Comparison of ENCODE assay signal across 23 mouse cellular contexts in genomic region chr13:99625196-99625595, GRCm38 (mm10).
DNase-seq lines count a peak whose midpoint lies in the region; ATAC-seq lines count a peak whose summit lies in the region.
"Had no signal": no experiment of that assay in that cellular context is flagged by ENCODE, and none has a peak within 500 bp of the region (broad histone marks: within the 10 kb centered on the region; RNA-seq: fewer than 3 reads in every experiment).

No protein-coding gene starts in this region.

- ATAC-seq in intestine, embryonic 14.5 days (replicated peaks; ENCODE audit: low FRiP score, low TSS enrichment, low read depth), result no peak
- ATAC-seq in intestine, embryonic 15.5 days, result no peak
- ATAC-seq in embryonic facial prominence, embryonic 14.5 days (ENCODE audit: low read depth), result peak; percentile 77
- no peak for ATAC-seq in forebrain, embryonic 16.5 days
- ATAC-seq: CD4-positive, CD25-positive, alpha-beta regulatory T cell, adult 4 months; forebrain, embryonic 13.5 days had no signal

- DNase-seq in intestine, embryonic 14.5 days (ENCODE audit: low spot score), result peak; percentile 49
- peak; percentile 21 for DNase-seq in MN1 (ENCODE audit: low spot score)
- peak; percentile 85 for DNase-seq in embryonic facial prominence, embryonic 14.5 days (ENCODE audit: low spot score)
- peak; percentile 49 for DNase-seq in gonadal fat pad, adult 2 months (ENCODE audit: low read depth)
- DNase-seq in urinary bladder, postnatal 25 days (ENCODE audit: low spot score), result no peak
- DNase-seq: adrenal gland, postnatal 14 days; B cell, adult 2 months; cerebellum, adult 11-12 months; cerebellum, adult 9-10 months; cerebellum, postnatal 25 days; gastrocnemius, postnatal 10 days; heart, adult 2 months; heart, postnatal 14 days; kidney, adult 11 months had no signal

- WGBS in intestine, embryonic 14.5 days, result 33% methylated on average over 4 of the region's 4 CpGs
- WGBS in intestine, embryonic 15.5 days, result 44% methylated on average over 4 of the region's 4 CpGs
- WGBS in embryonic facial prominence, embryonic 14.5 days, result 28% methylated on average over 4 of the region's 4 CpGs
- 82% methylated on average over 4 of the region's 4 CpGs for WGBS in forebrain, embryonic 16.5 days

- no peaks in the 10 kb centered on the region for H3K36me3 ChIP-seq in intestine, embryonic 14.5 days (ENCODE audit: control insufficient read depth, insufficient read depth, low read length)
- H3K36me3 ChIP-seq in intestine, embryonic 15.5 days, result no peaks in the 10 kb centered on the region
- no peaks in the 10 kb centered on the region for H3K36me3 ChIP-seq in embryonic facial prominence, embryonic 14.5 days (ENCODE audit: control insufficient read depth, insufficient read depth, low read length)
- no peaks in the 10 kb centered on the region for H3K36me3 ChIP-seq in forebrain, embryonic 16.5 days (ENCODE audit: control insufficient read depth, insufficient read depth)
- H3K36me3 ChIP-seq: G1E; heart, embryonic 15.5 days; hindbrain, embryonic 10.5 days had no signal

- H3K27ac ChIP-seq in intestine, embryonic 14.5 days (ENCODE audit: low read depth), result no peak overlapping the region
- no peak overlapping the region for H3K27ac ChIP-seq in intestine, embryonic 15.5 days
- H3K27ac ChIP-seq in embryonic facial prominence, embryonic 14.5 days (replicated peaks; ENCODE audit: low read depth, low read length), result no peak overlapping the region
- no peak overlapping the region for H3K27ac ChIP-seq in forebrain, embryonic 16.5 days (ENCODE audit: low read length)
- H3K27ac ChIP-seq: forebrain, embryonic 13.5 days; heart, adult 2 months; heart, embryonic 15.5 days; hindbrain, embryonic 10.5 days; hindbrain, embryonic 14.5 days had no signal

- H3K27me3 ChIP-seq in intestine, embryonic 14.5 days (replicated peaks; ENCODE audit: control insufficient read depth, insufficient read depth, low read length), result no peaks in the 10 kb centered on the region
- no peaks in the 10 kb centered on the region for H3K27me3 ChIP-seq in intestine, embryonic 15.5 days (replicated peaks)
- H3K27me3 ChIP-seq in embryonic facial prominence, embryonic 14.5 days (replicated peaks; ENCODE audit: control insufficient read depth, insufficient read depth, low read length), result no peaks in the 10 kb centered on the region
- no peaks in the 10 kb centered on the region for H3K27me3 ChIP-seq in forebrain, embryonic 16.5 days (replicated peaks; ENCODE audit: control insufficient read depth, insufficient read depth, low read length)
- H3K27me3 ChIP-seq: forebrain, embryonic 13.5 days; heart, embryonic 15.5 days had no signal

- H3K4me1 ChIP-seq in intestine, embryonic 14.5 days (replicated peaks; ENCODE audit: control insufficient read depth, insufficient read depth, low read length), result no peaks in the 10 kb centered on the region
- no peaks in the 10 kb centered on the region for H3K4me1 ChIP-seq in intestine, embryonic 15.5 days (replicated peaks)
- H3K4me1 ChIP-seq in embryonic facial prominence, embryonic 14.5 days (ENCODE audit: control insufficient read depth, insufficient read depth, low read length), result 0 out of 2 replicates have a peak, but pooled peaks cover 8% of the 10 kb centered on the region
- no peaks in the 10 kb centered on the region for H3K4me1 ChIP-seq in forebrain, embryonic 16.5 days (replicated peaks; ENCODE audit: control insufficient read depth, insufficient read depth, low read length)
- H3K4me1 ChIP-seq: forebrain, embryonic 13.5 days; heart, embryonic 15.5 days; hindbrain, embryonic 10.5 days had no signal

- H3K4me2 ChIP-seq in intestine, embryonic 14.5 days (ENCODE audit: low read length), result no peak overlapping the region
- no peak overlapping the region for H3K4me2 ChIP-seq in intestine, embryonic 15.5 days (replicated peaks)
- no peak overlapping the region for H3K4me2 ChIP-seq in embryonic facial prominence, embryonic 14.5 days (ENCODE audit: low read depth, low read length)
- H3K4me2 ChIP-seq in forebrain, embryonic 16.5 days (ENCODE audit: low read length), result no peak overlapping the region
- H3K4me2 ChIP-seq: forebrain, embryonic 13.5 days; heart, embryonic 11.5 days; heart, embryonic 15.5 days; hindbrain, embryonic 14.5 days had no signal

- H3K9me3 ChIP-seq in intestine, embryonic 14.5 days (ENCODE audit: control insufficient read depth, low read length), result no peaks in the 10 kb centered on the region
- H3K9me3 ChIP-seq in intestine, embryonic 15.5 days, result no peaks in the 10 kb centered on the region
- no peaks in the 10 kb centered on the region for H3K9me3 ChIP-seq in embryonic facial prominence, embryonic 14.5 days (ENCODE audit: control insufficient read depth, low read length)
- H3K9me3 ChIP-seq in forebrain, embryonic 16.5 days (ENCODE audit: control insufficient read depth, low read length), result no peaks in the 10 kb centered on the region
- H3K9me3 ChIP-seq: forebrain, embryonic 13.5 days; heart, embryonic 15.5 days; hindbrain, embryonic 10.5 days had no signal

- no peak overlapping the region for H3K4me3 ChIP-seq in intestine, embryonic 14.5 days (ENCODE audit: low read depth, low read length)
- H3K4me3 ChIP-seq in intestine, embryonic 15.5 days (replicated peaks), result no peak overlapping the region
- no peak overlapping the region for H3K4me3 ChIP-seq in embryonic facial prominence, embryonic 14.5 days (ENCODE audit: low read depth, low read length)
- H3K4me3 ChIP-seq in forebrain, embryonic 16.5 days (replicated peaks; ENCODE audit: low read length), result no peak overlapping the region
- H3K4me3 ChIP-seq: forebrain, embryonic 13.5 days; heart, adult 2 months; heart, embryonic 15.5 days; hindbrain, embryonic 10.5 days had no signal

- H3K9ac ChIP-seq in intestine, embryonic 14.5 days (ENCODE audit: low read length), result no peak overlapping the region
- H3K9ac ChIP-seq in intestine, embryonic 15.5 days, result no peak overlapping the region
- no peak overlapping the region for H3K9ac ChIP-seq in embryonic facial prominence, embryonic 14.5 days (ENCODE audit: low read depth, low read length)
- H3K9ac ChIP-seq in forebrain, embryonic 16.5 days (replicated peaks; ENCODE audit: low read depth, low read length), result no peak overlapping the region
- H3K9ac ChIP-seq: forebrain, embryonic 13.5 days; heart, embryonic 15.5 days; hindbrain, embryonic 14.5 days had no signal
